ENCODE assay signal across 17 mouse cellular contexts in the genomic region with DNA sequence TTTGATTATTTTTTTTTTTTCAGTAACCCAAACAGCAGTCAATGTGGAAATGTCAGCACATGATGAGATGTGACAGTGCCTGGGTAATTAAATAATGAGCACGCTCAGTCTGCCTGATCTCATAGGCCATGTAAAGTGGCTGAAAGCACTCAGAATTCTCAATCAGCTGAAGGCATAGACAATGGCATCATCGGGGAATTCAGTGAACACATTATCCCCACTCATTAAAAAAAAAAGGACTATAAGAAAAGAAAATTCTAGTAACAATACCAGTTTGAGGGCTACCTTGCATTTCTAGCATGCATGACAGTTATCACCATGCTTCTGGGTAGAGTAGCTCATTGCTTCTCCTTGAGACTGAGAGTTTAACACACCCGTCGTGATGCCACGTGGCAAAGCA. TPM values are rescaled to one million over a fixed set of nuclear protein-coding genes. Genes with fewer than 3 reads are reported as not detected.
DNase-seq lines count a peak whose midpoint lies in the region; ATAC-seq lines count a peak whose summit lies in the region.
"Had no signal": no experiment of that assay in that cellular context is flagged by ENCODE, and none has a peak within 500 bp of the region (broad histone marks: within the 10 kb centered on the region; RNA-seq: fewer than 3 reads in every experiment).

No protein-coding gene starts in this region.

- WGBS in midbrain, embryonic 14.5 days = 73% methylated on average over 5 of the region's 5 CpGs
- 69% methylated on average over 5 of the region's 5 CpGs for WGBS in midbrain, embryonic 16.5 days

- peak; percentile 13 for DNase-seq in midbrain, embryonic 14.5 days
- peak; percentile 58 for DNase-seq in retina, embryonic 14.5 days (ENCODE audit: low spot score)
- DNase-seq in lung, postnatal 25 days (ENCODE audit: low spot score) = no peak
- no peak for DNase-seq in lung, adult 18-20 months
- DNase-seq: adrenal gland, adult 2 months; adrenal gland, postnatal 10 days; adrenal gland, postnatal 25 days; cerebellum, adult 11-12 months; cerebellum, adult 2 months; cerebellum, adult 9-10 months; cerebellum, postnatal 10 days; cerebellum, postnatal 25 days; forebrain, postnatal 0 days had no signal

- H3K27ac ChIP-seq in midbrain, embryonic 14.5 days (replicated peaks; ENCODE audit: low read depth, low read length) = no peak overlapping the region
- H3K27ac ChIP-seq in midbrain, embryonic 16.5 days (ENCODE audit: low read length) = no peak overlapping the region
- H3K27ac ChIP-seq: embryonic facial prominence, embryonic 10.5 days; embryonic facial prominence, embryonic 12.5 days; forebrain, embryonic 15.5 days had no signal

- H3K36me3 ChIP-seq in midbrain, embryonic 14.5 days (ENCODE audit: control insufficient read depth, insufficient read depth, low read length) = no peaks in the 10 kb centered on the region
- H3K36me3 ChIP-seq in midbrain, embryonic 16.5 days (ENCODE audit: control insufficient read depth, insufficient read depth, low read length) = no peaks in the 10 kb centered on the region
- H3K36me3 ChIP-seq: embryonic facial prominence, embryonic 10.5 days; embryonic facial prominence, embryonic 12.5 days; forebrain, embryonic 15.5 days had no signal

- no peak overlapping the region for H3K9ac ChIP-seq in midbrain, embryonic 14.5 days (replicated peaks; ENCODE audit: low read length)
- H3K9ac ChIP-seq in midbrain, embryonic 16.5 days (ENCODE audit: low read depth, low read length) = no peak overlapping the region
- H3K9ac ChIP-seq: embryonic facial prominence, embryonic 12.5 days; forebrain, embryonic 15.5 days; forebrain, postnatal 0 days had no signal

- no peak overlapping the region for H3K4me2 ChIP-seq in midbrain, embryonic 14.5 days (ENCODE audit: low read length)
- no peak overlapping the region for H3K4me2 ChIP-seq in midbrain, embryonic 16.5 days (ENCODE audit: low read length)
- H3K4me2 ChIP-seq: embryonic facial prominence, embryonic 12.5 days; forebrain, embryonic 15.5 days had no signal

- H3K9me3 ChIP-seq in midbrain, embryonic 14.5 days (ENCODE audit: control insufficient read depth, low read length) = no peaks in the 10 kb centered on the region
- H3K9me3 ChIP-seq in midbrain, embryonic 16.5 days (replicated peaks; ENCODE audit: control insufficient read depth, low read length, poor library complexity, severe bottlenecking) = no peaks in the 10 kb centered on the region
- H3K9me3 ChIP-seq: embryonic facial prominence, embryonic 10.5 days; embryonic facial prominence, embryonic 12.5 days; forebrain, embryonic 15.5 days had no signal

- no peak overlapping the region for H3K4me3 ChIP-seq in midbrain, embryonic 14.5 days (replicated peaks; ENCODE audit: low read depth, low read length)
- H3K4me3 ChIP-seq in midbrain, embryonic 16.5 days (ENCODE audit: low read depth, low read length) = no peak overlapping the region
- H3K4me3 ChIP-seq: embryonic facial prominence, embryonic 10.5 days; embryonic facial prominence, embryonic 12.5 days; forebrain, embryonic 15.5 days had no signal

- H3K27me3 ChIP-seq in midbrain, embryonic 14.5 days (ENCODE audit: control insufficient read depth, insufficient read depth, low read length) = no peaks in the 10 kb centered on the region
- H3K27me3 ChIP-seq in midbrain, embryonic 16.5 days (ENCODE audit: control insufficient read depth, insufficient read depth, low read depth, low read length) = no peaks in the 10 kb centered on the region
- H3K27me3 ChIP-seq: embryonic facial prominence, embryonic 12.5 days; forebrain, embryonic 15.5 days had no signal

- no peak for ATAC-seq in midbrain, embryonic 14.5 days (ENCODE audit: low FRiP score, low TSS enrichment)
- ATAC-seq in midbrain, embryonic 16.5 days = no peak
- ATAC-seq: forebrain, embryonic 15.5 days; forebrain, postnatal 0 days had no signal

- H3K4me1 ChIP-seq in midbrain, embryonic 14.5 days (ENCODE audit: control insufficient read depth, insufficient read depth, low read length) = no peaks in the 10 kb centered on the region
- H3K4me1 ChIP-seq in midbrain, embryonic 16.5 days (ENCODE audit: control insufficient read depth, insufficient read depth, low read length) = no peaks in the 10 kb centered on the region
- H3K4me1 ChIP-seq: embryonic facial prominence, embryonic 10.5 days; embryonic facial prominence, embryonic 12.5 days had no signal

RNA-seq across cellular contexts. Expression of a gene that starts 12.5 kb away (rescaled TPM):
- polyA plus RNA-seq in midbrain, embryonic 14.5 days (2014; fragmentation: Nextera tagmentation; extraction: Ambion mirVana) = 14.7 and 17.0 TPM in 2 replicates
- polyA plus RNA-seq in midbrain, embryonic 16.5 days (2015; fragmentation: Nextera tagmentation; extraction: Ambion mirVana) = 14.8 and 15.2 TPM in 2 replicates

RNA-seq across cellular contexts. Expression of a gene that starts 16.3 kb away (rescaled TPM):
- 0.85 and 0.96 TPM in 2 replicates for polyA plus RNA-seq in midbrain, embryonic 14.5 days (2014; fragmentation: Nextera tagmentation; extraction: Ambion mirVana)
- polyA plus RNA-seq in midbrain, embryonic 16.5 days (2015; fragmentation: Nextera tagmentation; extraction: Ambion mirVana) = 0.78 and 1.4 TPM in 2 replicates

RNA-seq across cellular contexts. Expression of a gene that starts 38.9 kb away (rescaled TPM):
- polyA plus RNA-seq in midbrain, embryonic 14.5 days (2014; fragmentation: Nextera tagmentation; extraction: Ambion mirVana) = 54.8 and 62.3 TPM in 2 replicates
- 48.9 and 52.6 TPM in 2 replicates for polyA plus RNA-seq in midbrain, embryonic 16.5 days (2015; fragmentation: Nextera tagmentation; extraction: Ambion mirVana)

Comparison
In these comparisons a context has a peak if more than half of its experiments do, and no peak if none do; other contexts are left out.
1. DNase-seq: peak in midbrain, embryonic 14.5 days (single experiment) and retina, embryonic 14.5 days (single experiment); none in lung, postnatal 25 days (single experiment) and lung, adult 18-20 months (0 of 2).